Mouse (Mus musculus): ENCODE data around the gene Itpr3. TPM values are rescaled to one million over a fixed set of nuclear protein-coding genes. Genes with fewer than 3 reads are reported as not detected.

The Itpr3 gene
- polyA plus RNA-seq, 1 experiment from 2014 or later = 4.9 TPM

GRCm38 (mm10) chr17:27105698-27106470 lies 48.8 kb downstream of the Itpr3 start:
- H3K27ac ChIP-seq = no peak overlapping the region
- H3K4me2 ChIP-seq = no peak overlapping the region
- H3K4me1 ChIP-seq = peaks cover 5% of the 10 kb centered on the region; the same call in 1 of the 2 replicates
- WGBS = 65% methylated on average over 15 of the region's 18 CpGs
- H3K9me3 ChIP-seq = no peaks in the 10 kb centered on the region
- ATAC-seq (ENCODE audit: borderline replicate concordance, extremely low read depth, low FRiP score, low TSS enrichment) = no peak
- H3K27me3 ChIP-seq = no peaks in the 10 kb centered on the region
- no peak overlapping the region for H3K9ac ChIP-seq
- H3K4me3 ChIP-seq = no peak overlapping the region
- no peaks in the 10 kb centered on the region for H3K36me3 ChIP-seq

- Histone ChIP-seq H3K4me1 (peaks cover 5% of the 10 kb centered on the region; the same call in 1 of the 2 replicates), H3K36me3 (no peaks in the 10 kb centered on the region)
These were observed 49.6 kb downstream of the Itpr3 start for GRCm38 (mm10) chr17:27106745-27107144.

GRCm38 (mm10) chr17:27107936-27108335 lies 50.8 kb downstream of the Itpr3 start:
- no peaks in the 10 kb centered on the region for H3K36me3 ChIP-seq

More at GRCm38 (mm10) chr17:27106745-27107144, 49.6 kb downstream of the Itpr3 start:
- Histone ChIP-seq H3K4me2 (no peak overlapping the region), H3K27me3 (no peaks in the 10 kb centered on the region), H3K4me3 (no peak overlapping the region), H3K9ac (no peak overlapping the region), H3K9me3 (no peaks in the 10 kb centered on the region), H3K27ac (no peak overlapping the region)
- 78% methylated on average over 9 of the region's 9 CpGs for WGBS
- no peak for ATAC-seq (ENCODE audit: borderline replicate concordance, extremely low read depth, low FRiP score, low TSS enrichment)

GRCm38 (mm10) chr17:27110072-27110471 lies 53.0 kb downstream of the Itpr3 start:
- no peak for ATAC-seq (ENCODE audit: borderline replicate concordance, extremely low read depth, low FRiP score, low TSS enrichment)
- H3K4me2 ChIP-seq = no peak overlapping the region
- H3K36me3 ChIP-seq = no peaks in the 10 kb centered on the region
- no peak overlapping the region for H3K27ac ChIP-seq
- H3K27me3 ChIP-seq = no peaks in the 10 kb centered on the region
- WGBS = 59% methylated on average over 7 of the region's 7 CpGs
- no peaks in the 10 kb centered on the region for H3K9me3 ChIP-seq
- no peak overlapping the region for H3K9ac ChIP-seq
- H3K4me3 ChIP-seq = no peak overlapping the region
- H3K4me1 ChIP-seq = no peaks in the 10 kb centered on the region

More at GRCm38 (mm10) chr17:27107936-27108335, 50.8 kb downstream of the Itpr3 start:
- Histone ChIP-seq H3K9me3 (no peaks in the 10 kb centered on the region), H3K4me2 (no peak overlapping the region), H3K9ac (no peak overlapping the region), H3K4me1 (no peaks in the 10 kb centered on the region), H3K4me3 (no peak overlapping the region), H3K27ac (no peak overlapping the region), H3K27me3 (no peaks in the 10 kb centered on the region)
- WGBS = 75% methylated on average over 6 of the region's 6 CpGs
- ATAC-seq (ENCODE audit: borderline replicate concordance, extremely low read depth, low FRiP score, low TSS enrichment) = no peak

GRCm38 (mm10) chr17:27118676-27119539 lies 61.8 kb downstream of the Itpr3 start:
- WGBS = 76% methylated on average over 25 of the region's 25 CpGs
- peaks cover 27% of the 10 kb centered on the region; the same call in 1 of the 2 replicates for H3K36me3 ChIP-seq

GRCm38 (mm10) chr17:27119540-27119895 lies 62.4 kb downstream of the Itpr3 start:
- H3K27ac ChIP-seq = no peak overlapping the region
- no peaks in the 10 kb centered on the region for H3K9me3 ChIP-seq
- H3K27me3 ChIP-seq = no peaks in the 10 kb centered on the region
- ATAC-seq (ENCODE audit: borderline replicate concordance, extremely low read depth, low FRiP score, low TSS enrichment) = no peak
- H3K9ac ChIP-seq = no peak overlapping the region
- H3K4me3 ChIP-seq = no peak overlapping the region
- peaks cover 13% of the 10 kb centered on the region for H3K4me1 ChIP-seq
- no peak overlapping the region for H3K4me2 ChIP-seq
- 85% methylated on average over 4 of the region's 4 CpGs for WGBS
- peaks cover 32% of the 10 kb centered on the region; the same call in 1 of the 2 replicates for H3K36me3 ChIP-seq

More at GRCm38 (mm10) chr17:27118676-27119539, 61.8 kb downstream of the Itpr3 start:
- H3K4me2 ChIP-seq = no peak overlapping the region
- no peak overlapping the region for H3K4me3 ChIP-seq
- no peak overlapping the region for H3K9ac ChIP-seq
- H3K27me3 ChIP-seq = no peaks in the 10 kb centered on the region
- H3K9me3 ChIP-seq = no peaks in the 10 kb centered on the region
- ATAC-seq (ENCODE audit: borderline replicate concordance, extremely low read depth, low FRiP score, low TSS enrichment) = no peak
- peaks cover 13% of the 10 kb centered on the region for H3K4me1 ChIP-seq
- H3K27ac ChIP-seq = no peak overlapping the region

GRCm38 (mm10) chr17:27119954-27120353 lies 62.9 kb downstream of the Itpr3 start:
- Histone ChIP-seq H3K9ac (no peak overlapping the region), H3K27ac (no peak overlapping the region), H3K4me1 (peaks cover 13% of the 10 kb centered on the region), H3K36me3 (peaks cover 32% of the 10 kb centered on the region), H3K27me3 (no peaks in the 10 kb centered on the region), H3K4me3 (no peak overlapping the region), H3K9me3 (no peaks in the 10 kb centered on the region), H3K4me2 (no peak overlapping the region)
- no peak for ATAC-seq (ENCODE audit: borderline replicate concordance, extremely low read depth, low FRiP score, low TSS enrichment)
- 68% methylated on average over 8 of the region's 8 CpGs for WGBS

DNA sequence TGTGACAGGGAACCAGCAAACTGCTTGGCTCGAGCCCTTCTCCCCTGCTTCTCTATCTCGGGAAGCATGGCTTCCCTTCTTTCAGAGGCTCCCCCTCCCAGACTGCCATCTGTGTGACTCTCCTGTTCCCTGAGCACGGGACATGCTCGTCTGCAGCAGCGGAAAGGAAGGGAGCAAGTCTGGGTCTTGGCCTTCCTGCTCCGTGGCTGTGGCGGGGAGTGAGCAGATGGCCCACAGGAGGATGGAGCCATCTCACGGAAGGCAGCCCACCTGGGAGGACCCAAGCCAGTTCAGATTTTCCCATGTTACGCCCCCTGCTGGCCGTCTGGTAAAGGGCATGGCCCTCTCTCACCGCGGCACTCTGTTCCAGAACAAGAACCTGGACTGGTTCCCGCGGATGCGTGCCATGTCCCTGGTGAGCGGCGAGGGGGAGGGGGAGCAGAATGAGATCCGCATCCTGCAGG lies 63.5 kb downstream of the Itpr3 start:
- Histone ChIP-seq H3K27me3 (no peaks in the 10 kb centered on the region), H3K27ac (no peak overlapping the region), H3K36me3 (peaks cover 32% of the 10 kb centered on the region)

DNA sequence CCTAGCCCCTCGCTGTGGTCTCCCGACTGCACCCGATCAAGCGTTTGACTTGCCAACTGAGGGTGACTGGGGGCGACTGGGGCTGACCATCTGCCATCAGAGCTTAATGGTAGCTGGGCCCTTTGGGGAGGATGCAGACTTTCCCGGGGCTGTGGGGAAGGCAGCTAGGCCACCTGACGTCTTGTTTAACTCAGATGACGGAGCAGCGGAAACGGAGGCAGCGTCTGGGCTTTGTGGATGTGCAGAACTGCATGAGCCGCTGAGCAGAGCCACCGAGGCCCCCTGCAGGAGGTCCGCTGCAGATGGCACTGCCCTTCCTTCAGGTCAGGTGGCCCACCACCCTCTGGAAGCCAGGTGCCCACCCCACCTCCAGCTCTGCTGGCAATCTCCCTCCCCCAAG lies 64.2 kb downstream of the Itpr3 start:
- H3K9ac ChIP-seq = no peak overlapping the region
- no peaks in the 10 kb centered on the region for H3K9me3 ChIP-seq
- H3K27me3 ChIP-seq = no peaks in the 10 kb centered on the region
- no peak overlapping the region for H3K4me2 ChIP-seq
- no peak overlapping the region for H3K4me3 ChIP-seq
- peaks cover 32% of the 10 kb centered on the region for H3K36me3 ChIP-seq
- H3K4me1 ChIP-seq = peaks cover 13% of the 10 kb centered on the region
- 52% methylated on average over 14 of the region's 14 CpGs for WGBS
- no peak for ATAC-seq (ENCODE audit: borderline replicate concordance, extremely low read depth, low FRiP score, low TSS enrichment)
- H3K27ac ChIP-seq = no peak overlapping the region

More for the DNA sequence above, 63.5 kb downstream of the Itpr3 start:
- Histone ChIP-seq H3K9ac (no peak overlapping the region), H3K9me3 (no peaks in the 10 kb centered on the region), H3K4me1 (peaks cover 13% of the 10 kb centered on the region), H3K4me2 (no peak overlapping the region), H3K4me3 (no peak overlapping the region)
- WGBS = 8% methylated on average over 18 of the region's 18 CpGs
- ATAC-seq (ENCODE audit: borderline replicate concordance, extremely low read depth, low FRiP score, low TSS enrichment) = no peak

GRCm38 (mm10) chr17:27121781-27122180 lies 64.7 kb downstream of the Itpr3 start:
- 89% methylated on average over 7 of the region's 7 CpGs for WGBS
- peaks cover 32% of the 10 kb centered on the region for H3K36me3 ChIP-seq

DNA sequence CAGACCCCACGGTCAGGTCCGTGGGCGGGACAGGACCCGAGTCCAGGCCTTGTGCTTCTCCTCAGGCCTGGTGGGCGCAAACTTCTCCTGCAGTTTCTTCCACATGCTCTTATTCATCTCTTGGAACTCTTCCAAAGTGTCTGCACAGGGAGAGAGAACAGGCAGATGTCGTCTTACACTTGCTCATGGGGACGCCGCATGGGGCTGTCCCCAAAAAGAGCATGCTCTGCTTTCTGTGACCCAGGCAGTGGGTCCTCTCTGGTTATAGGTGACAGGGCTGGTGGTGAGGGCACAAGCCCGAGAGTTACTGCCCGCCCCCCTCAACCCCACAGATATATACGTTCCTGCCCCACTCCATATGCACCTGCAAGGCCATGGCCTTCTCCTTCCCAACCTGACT lies 65.6 kb downstream of the Itpr3 start:
- 74% methylated on average over 11 of the region's 11 CpGs for WGBS

More at GRCm38 (mm10) chr17:27121781-27122180, 64.7 kb downstream of the Itpr3 start:
- ATAC-seq (ENCODE audit: borderline replicate concordance, extremely low read depth, low FRiP score, low TSS enrichment) = no peak
- Histone ChIP-seq H3K4me1 (peaks cover 13% of the 10 kb centered on the region), H3K9me3 (no peaks in the 10 kb centered on the region), H3K27ac (no peak overlapping the region), H3K4me3 (no peak overlapping the region), H3K27me3 (no peaks in the 10 kb centered on the region), H3K9ac (no peak overlapping the region), H3K4me2 (no peak overlapping the region)

GRCm38 (mm10) chr17:27123103-27123502 lies 66.0 kb downstream of the Itpr3 start:
- peaks cover 29% of the 10 kb centered on the region for H3K36me3 ChIP-seq
- H3K9ac ChIP-seq = no peak overlapping the region
- H3K4me1 ChIP-seq = peaks cover 13% of the 10 kb centered on the region
- no peak for ATAC-seq (ENCODE audit: borderline replicate concordance, extremely low read depth, low FRiP score, low TSS enrichment)
- H3K4me2 ChIP-seq = no peak overlapping the region
- H3K9me3 ChIP-seq = no peaks in the 10 kb centered on the region
- WGBS = 84% methylated on average over 2 of the region's 2 CpGs
- no peak overlapping the region for H3K4me3 ChIP-seq
- no peaks in the 10 kb centered on the region for H3K27me3 ChIP-seq
- no peak overlapping the region for H3K27ac ChIP-seq

More for the DNA sequence above, 65.6 kb downstream of the Itpr3 start:
- Histone ChIP-seq H3K36me3 (peaks cover 29% of the 10 kb centered on the region), H3K4me3 (no peak overlapping the region), H3K4me2 (no peak overlapping the region), H3K27ac (no peak overlapping the region), H3K9me3 (no peaks in the 10 kb centered on the region), H3K27me3 (no peaks in the 10 kb centered on the region), H3K9ac (no peak overlapping the region), H3K4me1 (peaks cover 13% of the 10 kb centered on the region)
- no peak for ATAC-seq (ENCODE audit: borderline replicate concordance, extremely low read depth, low FRiP score, low TSS enrichment)

Data from lung, embryonic 15.5 days (tissue).